Mouse (Mus musculus) hematopoietic stem cell, adult 5-6 weeks (primary cell): ENCODE data around the gene Ggcx. TPM values are rescaled to one million over a fixed set of nuclear protein-coding genes. Genes with fewer than 3 reads are reported as not detected.
"Not testable (repeated sequence)": the region's sequence is repeated elsewhere in the genome, so short reads cannot be mapped to it uniquely, and the experiment has no call there.

Source experiments
- ATAC-seq, 2 experiments: fragments of 125-278 bp in 1 of 2; replicated peaks in 1 of 2; 2 replicates each; pipeline ENCODE4 v1.8.0; 2016 to 2017; ENCODE audit warnings: inconsistent platforms in 2 of 2, mild to moderate bottlenecking in 2 of 2, moderate number of reproducible peaks in 2 of 2, low read depth in 1 of 2, moderate TSS enrichment in 1 of 2; ENCODE audit not compliant: low FRiP score in 2 of 2, poor library complexity in 2 of 2, severe bottlenecking in 2 of 2, insufficient read depth in 1 of 2, low TSS enrichment in 1 of 2
- total RNA-seq: library from RNA; stranded (forward); fragments of 172-1452, 232-1000 nt; gene quantifications from 2 replicates; pipeline ENCODE4 v1.2.3, GENCODE M21; 2017

Gene Ggcx
- total RNA-seq, 1 experiment from 2014 or later: 9.4 TPM

- no peak for ATAC-seq
Measured at GRCm38 (mm10) chr6:72475221-72475985, 61.3 kb downstream of the Ggcx start.

- ATAC-seq: no peak
Measured at GRCm38 (mm10) chr6:72476836-72477235, 62.7 kb downstream of the Ggcx start.

GRCm38 (mm10) chr6:72477621-72478020 lies 63.5 kb downstream of the Ggcx start:
- no peak for ATAC-seq

GRCm38 (mm10) chr6:72478691-72479090 lies 64.6 kb downstream of the Ggcx start:
- not testable (repeated sequence) for ATAC-seq

GRCm38 (mm10) chr6:72479645-72480421 lies 65.7 kb downstream of the Ggcx start:
- ATAC-seq: no peak

- ATAC-seq: no peak
Measured at GRCm38 (mm10) chr6:72480422-72480702, 66.3 kb downstream of the Ggcx start.

Other genes with a start within 250 kb of the Ggcx start
- gene Atoh8, start 178.7 kb upstream of the Ggcx start, total RNA-seq: not detected in 2 replicates
- gene Sftpb, start 109.7 kb upstream of the Ggcx start, total RNA-seq: not detected in 2 replicates
- gene Usp39, start 69.1 kb upstream of the Ggcx start, total RNA-seq: 66.7 and 82.2 TPM in 2 replicates
- gene 0610030E20Rik, start 67.0 kb upstream of the Ggcx start, total RNA-seq: 23.4 and 24.6 TPM in 2 replicates
- 1.1 and 1.2 TPM in 2 replicates for gene Tmem150a, start 58.9 kb upstream of the Ggcx start, total RNA-seq
- 55.9 and 56.8 TPM in 2 replicates for gene Rnf181, start 47.4 kb upstream of the Ggcx start, total RNA-seq
- 57.2 and 59.8 TPM in 2 replicates for gene Vamp5, start 33.8 kb upstream of the Ggcx start, total RNA-seq
- gene Vamp8, start 23.6 kb upstream of the Ggcx start, total RNA-seq: 270 and 419 TPM in 2 replicates
- 168 and 256 TPM in 2 replicates for gene Mat2a, start 25.2 kb downstream of the Ggcx start, total RNA-seq
- gene Sh2d6, start 107.4 kb downstream of the Ggcx start, total RNA-seq: not detected in 2 replicates
- gene Capg, start 130.1 kb downstream of the Ggcx start, total RNA-seq: 61.1 and 113 TPM in 2 replicates
- 7.6 and 9.8 TPM in 2 replicates for gene Elmod3, start 184.1 kb downstream of the Ggcx start, total RNA-seq
- gene Retsat, start 184.2 kb downstream of the Ggcx start, total RNA-seq: 12.4 and 17.1 TPM in 2 replicates
- 93.9 and 95.8 TPM in 2 replicates for gene Tgoln1, start 202.7 kb downstream of the Ggcx start, total RNA-seq